Mouse (Mus musculus) G1E (cell line): Measurements from ENCODE around the gene Endou.

ENCODE experiments used
- CTCF ChIP-seq: IDR thresholded peaks from 2 replicates; pipeline ENCODE4 v1.5.1; 2012; ENCODE audit warnings: low read depth, low read length, inconsistent platforms, mixed read lengths
- POLR2AphosphoS5 ChIP-seq: IDR thresholded peaks from 2 replicates; pipeline ENCODE4 v1.6.1; 2012; ENCODE audit warnings: low read depth, low read length, inconsistent platforms; ENCODE audit not compliant: insufficient replicate concordance

- TF ChIP-seq CTCF (no peak), POLR2AphosphoS5 (no peak)
Measured at GRCm38 (mm10) chr15:97748964-97749363, 17.8 kb upstream of the Endou start.
